Mouse (Mus musculus): ENCODE measurements around the gene Daam1. TPM values are rescaled to one million over a fixed set of nuclear protein-coding genes. Genes with fewer than 3 reads are reported as not detected.

Daam1 gene
- total RNA-seq (2021): 10 to 100 TPM; 18.8 to 21.2 TPM
- long read RNA-seq, experiment 1, partial matches to known transcripts: 0 of 2 reads
- long read RNA-seq, experiment 1, other reads (novel, unspliced or antisense): 2 of 2 reads
- long read RNA-seq, experiment 2, partial matches to known transcripts: 6 of 11 reads
- long read RNA-seq, experiment 2, other reads (novel, unspliced or antisense): 5 of 11 reads

DNA sequence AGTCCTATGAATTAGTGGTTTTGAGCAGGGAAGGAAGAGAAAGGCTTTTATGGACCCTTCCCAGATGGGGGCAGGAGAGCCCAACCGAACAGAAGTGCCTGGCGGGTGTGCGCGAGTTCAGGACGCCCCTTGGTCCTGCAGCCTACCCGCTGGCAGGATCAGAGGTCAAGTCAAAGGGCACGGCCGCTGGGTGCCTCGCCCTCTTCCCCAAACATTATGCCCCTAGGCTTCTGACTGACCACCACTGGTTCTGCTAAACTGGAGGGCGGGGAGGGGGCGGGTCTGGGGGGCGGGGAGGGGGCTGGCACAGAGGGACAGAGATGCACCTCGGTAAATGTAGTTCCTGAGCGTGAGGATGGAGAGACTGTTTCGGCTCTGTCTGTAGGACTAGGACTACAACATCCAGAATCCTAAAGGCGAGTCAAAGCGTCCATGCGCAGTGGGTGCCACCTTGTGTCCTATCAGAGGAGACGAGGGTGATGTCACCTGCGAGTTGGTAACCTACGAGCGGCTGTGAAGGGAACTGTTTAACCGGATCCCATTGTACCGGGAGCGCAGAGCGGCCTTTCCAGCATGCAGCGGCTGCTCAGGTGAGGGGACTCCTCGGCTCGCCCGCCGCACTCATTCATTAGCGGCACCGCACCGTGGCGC lies at the start of gene Daam1:
Daam1 (plus strand) TSS at position 472 of the 651 bp plus-strand sequence.
- DNase-seq (ENCODE audit: low spot score in 2 of 2): peak; percentile 85 to 86

DNA sequence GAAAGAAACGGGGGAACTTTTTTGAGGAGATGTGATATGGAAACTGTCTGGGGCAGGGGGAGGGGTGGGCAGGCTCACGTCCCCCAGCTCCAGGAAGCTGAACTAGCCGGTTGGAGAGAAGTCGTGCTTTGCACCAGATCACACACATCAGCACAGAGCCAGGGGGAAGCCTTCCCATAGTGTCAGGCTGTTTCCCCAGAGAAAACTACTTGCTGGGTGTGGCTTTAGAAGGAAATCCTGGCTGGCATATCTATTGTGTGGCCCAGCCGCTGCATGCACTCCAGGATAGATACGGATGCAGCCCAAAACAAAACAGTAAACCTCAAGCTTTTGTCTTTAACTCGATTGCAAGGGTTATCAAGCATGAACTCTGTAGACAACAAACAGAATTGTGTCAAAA lies 49.7 kb upstream of the Daam1 start:
- no peak for DNase-seq (ENCODE audit: low spot score in 2 of 2)

GRCm38 (mm10) chr12:71783970-71784369 lies 46.9 kb upstream of the Daam1 start:
- no peak for DNase-seq (ENCODE audit: low spot score in 2 of 2)

DNA sequence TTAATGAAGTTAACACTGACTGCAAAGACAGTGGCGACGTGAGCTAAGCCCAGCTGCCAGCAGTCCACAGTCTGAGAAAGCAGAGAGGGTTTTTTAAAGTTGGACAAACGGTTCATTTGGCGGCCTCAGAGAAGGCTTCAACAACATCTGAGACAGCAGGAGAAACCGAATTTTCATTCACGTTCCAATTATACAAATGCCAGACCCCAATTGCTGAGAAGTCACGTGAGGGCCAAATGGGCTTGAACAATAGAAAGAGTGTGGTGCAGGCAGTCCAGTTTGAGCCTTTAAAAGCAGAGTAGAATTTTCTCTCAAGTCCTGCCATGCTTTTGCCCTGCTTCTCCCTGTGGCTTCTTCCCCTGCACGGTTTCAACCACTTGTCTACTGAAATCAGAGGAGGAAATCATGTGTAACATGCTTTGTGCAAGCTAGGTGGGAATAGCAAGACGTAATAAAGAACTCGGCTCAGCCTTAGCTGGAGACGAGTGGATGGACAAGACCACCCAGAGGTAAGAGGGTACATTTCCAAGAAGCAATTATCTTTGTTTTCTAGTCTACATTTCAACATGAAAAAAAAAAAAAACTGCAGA lies 46.1 kb upstream of the Daam1 start:
- DNase-seq (ENCODE audit: low spot score in 2 of 2): no peak

- DNase-seq (ENCODE audit: low spot score in 2 of 2): no peak
These were observed 44.4 kb upstream of the Daam1 start for GRCm38 (mm10) chr12:71786521-71786920.

GRCm38 (mm10) chr12:71788791-71789190 lies 42.1 kb upstream of the Daam1 start:
- no peak for DNase-seq (ENCODE audit: low spot score in 2 of 2)

DNA sequence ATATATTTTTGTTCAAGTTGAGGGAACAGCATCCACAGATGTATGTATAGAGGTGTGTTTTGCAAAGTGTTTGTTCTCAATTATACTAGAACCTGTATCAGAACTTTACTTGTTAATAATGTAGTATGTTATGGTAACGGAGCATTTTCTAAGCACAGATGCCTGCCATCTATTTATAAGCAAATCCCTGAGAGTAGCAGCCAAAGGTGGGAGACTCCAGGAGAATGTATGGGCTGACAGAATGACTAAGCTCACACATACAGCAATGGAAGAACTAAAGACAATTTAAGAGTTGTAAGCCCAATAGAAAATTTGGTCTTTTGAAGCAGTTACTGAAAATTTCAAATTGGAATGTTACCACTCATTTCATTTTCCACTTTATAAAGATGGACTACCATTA lies 40.3 kb upstream of the Daam1 start:
- DNase-seq (ENCODE audit: low spot score in 2 of 2): no peak

DNA sequence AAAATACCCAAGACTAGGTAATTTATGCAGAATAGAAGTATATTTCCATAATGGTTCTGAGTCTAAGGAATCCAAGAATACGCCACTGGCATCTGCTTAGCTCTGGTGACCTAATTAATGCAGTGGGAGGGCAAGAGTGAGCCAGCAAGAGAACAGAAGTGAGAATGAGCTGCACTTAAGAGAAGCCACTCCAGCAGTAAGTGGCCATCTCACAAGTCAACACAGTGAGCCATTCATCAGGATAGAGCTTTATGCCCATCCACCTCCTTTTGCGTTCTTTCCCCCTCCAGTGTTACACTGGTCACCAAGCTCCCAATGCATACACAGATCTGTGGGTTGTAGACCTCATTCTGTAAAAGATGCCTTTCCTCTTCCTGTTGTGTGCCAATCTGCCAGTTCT lies 37.8 kb upstream of the Daam1 start:
- no peak for DNase-seq (ENCODE audit: low spot score in 2 of 2)

DNA sequence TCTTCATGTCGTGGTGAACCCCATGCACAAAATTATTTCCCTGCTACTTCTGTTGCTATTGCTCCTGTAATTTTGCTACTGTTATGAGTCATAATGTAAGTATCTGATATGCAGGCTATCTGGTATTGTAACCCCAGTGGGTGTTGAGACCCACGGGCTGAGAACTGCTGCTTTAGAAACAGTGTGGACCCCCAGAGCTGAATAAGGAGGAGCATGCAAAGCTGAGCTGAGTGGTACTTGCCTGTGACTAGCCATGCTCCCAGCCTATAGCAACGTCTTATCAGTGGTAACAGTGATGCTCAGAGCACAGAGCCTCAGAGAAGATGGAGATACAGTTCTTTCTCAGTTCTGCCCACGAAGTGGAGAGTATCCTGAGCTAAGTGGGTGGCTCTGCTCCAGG lies 35.3 kb upstream of the Daam1 start:
- no peak for DNase-seq (ENCODE audit: low spot score in 2 of 2)

DNA sequence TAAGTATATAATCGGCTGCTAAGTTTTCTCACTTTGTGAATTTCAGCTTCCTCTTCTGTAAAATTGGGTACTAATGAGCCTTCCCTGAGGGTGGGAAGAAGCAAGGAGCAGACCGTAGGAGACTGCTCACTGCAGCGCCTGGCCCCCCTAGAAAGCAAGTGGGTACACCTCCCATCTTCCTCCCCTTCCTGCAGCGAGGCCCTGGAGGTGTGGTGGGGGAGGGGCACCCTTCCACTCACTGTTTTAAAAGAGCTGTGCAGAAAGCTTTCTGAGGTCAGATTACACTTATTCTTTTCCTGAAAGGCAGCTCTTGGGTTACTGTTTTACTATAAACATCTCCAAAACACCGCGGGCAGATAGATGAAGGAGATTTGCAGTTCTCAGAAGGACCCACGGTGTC lies 34.4 kb upstream of the Daam1 start:
- no peak for DNase-seq (ENCODE audit: low spot score in 2 of 2)

DNA sequence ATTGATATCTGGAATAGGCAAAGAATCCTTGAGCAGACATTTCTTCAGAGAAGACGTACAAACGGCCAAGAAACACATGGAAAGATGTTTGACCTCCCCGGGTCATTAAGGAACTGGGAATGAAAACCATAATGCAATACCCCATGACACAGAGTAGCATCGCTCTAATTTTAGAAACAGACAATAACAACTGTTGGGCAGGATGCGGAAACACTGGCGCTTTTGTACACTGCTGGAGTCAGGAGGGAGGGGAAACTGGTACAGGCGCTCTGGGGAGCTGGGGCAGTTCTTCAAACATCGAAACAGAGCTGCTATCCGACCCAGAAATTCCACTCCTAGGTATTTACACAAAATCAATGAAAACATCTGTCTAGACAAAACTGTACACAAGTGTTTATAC lies 23.6 kb upstream of the Daam1 start:
- DNase-seq (ENCODE audit: low spot score in 2 of 2): no peak

DNA sequence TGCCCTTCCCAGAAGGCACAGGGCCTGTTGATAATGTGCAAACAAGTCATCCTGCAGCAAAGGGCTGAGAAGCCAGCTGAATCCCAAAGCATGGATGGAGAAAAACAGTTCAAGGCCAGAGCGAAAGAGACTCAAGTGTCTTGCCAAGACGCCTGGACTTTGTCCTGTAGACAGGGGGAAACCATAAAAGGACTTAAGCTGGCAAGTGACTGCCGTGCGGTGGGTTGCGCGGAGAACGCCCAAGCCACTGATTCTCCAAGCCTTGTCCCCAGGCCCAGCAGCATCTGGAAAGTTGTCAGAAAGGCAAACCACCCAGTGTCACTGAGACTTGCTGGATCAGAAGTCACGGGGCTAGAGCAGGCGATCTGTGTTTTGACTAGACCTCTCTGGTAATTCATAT lies 22.2 kb upstream of the Daam1 start:
- DNase-seq (ENCODE audit: low spot score in 2 of 2): peak; percentile 5 to 21

DNA sequence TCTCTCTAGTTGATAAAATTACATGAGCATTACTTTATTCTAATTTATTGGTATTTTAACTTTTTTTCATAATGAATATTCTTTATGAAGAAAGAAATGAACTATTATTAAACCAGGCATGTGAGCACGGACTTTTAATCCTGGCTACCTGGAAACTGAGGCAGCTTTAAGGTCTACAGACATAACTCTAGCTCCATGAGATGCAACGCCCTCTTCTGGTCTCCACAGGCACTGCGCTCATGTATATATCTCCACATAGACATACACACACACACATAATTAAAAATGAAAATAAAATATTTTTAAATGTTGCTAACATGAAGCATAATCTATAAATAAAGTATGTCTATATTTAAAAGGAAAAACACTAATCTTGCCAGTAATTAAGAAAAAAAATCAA lies 21.3 kb upstream of the Daam1 start:
- no peak for DNase-seq (ENCODE audit: low spot score in 2 of 2)

- no peak for DNase-seq (ENCODE audit: low spot score in 2 of 2)
These were observed 18.3 kb upstream of the Daam1 start for GRCm38 (mm10) chr12:71812567-71812966.

GRCm38 (mm10) chr12:71813251-71813650 lies 17.6 kb upstream of the Daam1 start:
- no peak for DNase-seq (ENCODE audit: low spot score in 2 of 2)

DNA sequence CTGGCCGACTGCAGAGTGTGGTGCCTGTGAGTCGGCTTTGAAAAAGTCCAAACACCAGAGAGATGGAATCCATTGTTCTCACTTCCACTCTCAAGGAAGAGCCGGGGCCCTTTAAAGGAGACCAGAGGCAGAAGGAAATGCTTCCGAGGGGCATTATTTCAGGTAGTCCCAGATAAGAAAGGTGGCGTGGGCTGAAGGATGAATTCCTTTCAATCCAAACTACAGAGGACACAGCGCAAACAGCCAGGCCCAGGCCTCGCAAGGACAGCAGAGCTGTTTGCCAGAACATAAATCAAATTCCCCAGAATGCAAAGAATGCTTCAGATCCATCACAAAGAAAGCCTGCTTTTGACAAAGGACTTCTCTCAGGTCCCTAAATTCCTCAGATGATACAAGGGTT lies 17.1 kb upstream of the Daam1 start:
- DNase-seq (ENCODE audit: low spot score in 2 of 2): peak in 1 of 2 experiments; percentile 7

GRCm38 (mm10) chr12:71820094-71820493 lies 10.8 kb upstream of the Daam1 start:
- DNase-seq (ENCODE audit: low spot score in 2 of 2): no peak

DNA sequence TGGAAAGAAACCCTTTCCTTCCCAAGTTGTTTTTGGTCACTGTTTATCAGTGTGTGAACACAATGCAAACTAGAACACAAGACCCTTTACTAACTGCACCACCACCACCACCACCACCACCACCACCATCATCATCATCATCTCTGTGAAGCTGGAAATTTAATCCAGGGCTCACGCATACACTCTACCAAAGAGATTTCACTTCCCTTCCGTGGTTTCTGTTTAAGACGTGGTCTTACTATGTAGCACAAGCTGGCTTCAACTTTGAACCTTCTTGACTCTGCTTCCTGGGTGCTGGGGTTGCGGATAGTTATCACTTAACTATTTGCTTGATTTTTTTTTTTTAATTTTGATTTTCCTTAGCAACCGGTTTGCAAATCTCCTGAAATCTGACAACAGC lies 9.6 kb upstream of the Daam1 start:
- no peak for DNase-seq (ENCODE audit: low spot score in 2 of 2)

DNA sequence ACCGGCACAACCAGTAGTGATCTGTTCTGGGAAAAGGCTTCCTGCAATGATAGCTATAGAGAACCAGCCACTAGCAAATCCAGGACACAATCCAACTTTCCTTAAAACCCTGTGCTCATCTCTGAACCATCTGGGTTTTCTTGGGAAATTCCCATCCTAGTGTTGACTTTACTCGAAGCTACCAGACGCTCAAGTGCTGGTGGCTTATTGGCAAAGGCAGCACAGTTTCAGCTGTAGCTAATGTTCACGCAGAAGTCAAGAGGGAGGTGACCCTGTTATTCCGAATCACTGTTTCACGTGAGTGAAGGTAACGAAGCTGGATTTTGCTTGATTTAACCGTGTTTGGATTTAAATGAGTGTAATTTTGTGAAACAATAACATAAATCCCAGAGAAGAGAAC lies 9.1 kb upstream of the Daam1 start:
- DNase-seq (ENCODE audit: low spot score in 2 of 2): no peak

- no peak for DNase-seq (ENCODE audit: low spot score in 2 of 2)
These were observed 6.0 kb upstream of the Daam1 start for GRCm38 (mm10) chr12:71824927-71825326.

- no peak for DNase-seq (ENCODE audit: low spot score in 2 of 2)
These were observed 739 bp upstream of the Daam1 start for GRCm38 (mm10) chr12:71830139-71830538.

GRCm38 (mm10) chr12:71831258-71832087 lies 595 bp downstream of the Daam1 start:
- peak; percentile 61 to 64 for DNase-seq (ENCODE audit: low spot score in 2 of 2)

Measured in adrenal gland, adult 18-20 months (tissue).